Mouse (Mus musculus) gastrocnemius, postnatal 14 days (tissue): ENCODE data around the gene Kifc5b. TPM values are rescaled to one million over a fixed set of nuclear protein-coding genes. Genes with fewer than 3 reads are reported as not detected.
A peak's percentile ranks its signal among the peaks of the same experiment; 100 is the strongest.
"Not testable (repeated sequence)": the region's sequence is repeated elsewhere in the genome, so short reads cannot be mapped to it uniquely, and the experiment has no call there.

Source experiments
- DNase-seq: peaks from one replicate; pipeline ENCODE4 v3.0.0; 2021; ENCODE audit warnings: mixed read lengths
- intact Hi-C: fragments of 180-260 bp; cut with DNase I; formaldehyde crosslinking; loops from one replicate; pipeline ENCODE4 v1.15.1; 2025; ENCODE audit warnings: low total_unique reads
- microRNA-seq, 2 experiments: library from miRNA; unstranded; fragments of <30 nt; microRNA quantifications; one replicate each; pipeline ENCODE4 v1.2.0; 2021
- total RNA-seq, 2 experiments: library from RNA; stranded (reverse); gene quantifications; 2 replicates each; pipeline ENCODE4 v1.2.3; 2021

The Kifc5b gene
- total RNA-seq, 2 experiments from 2014 or later, result 1.00 to 1.0 TPM

GRCm38 (mm10) chr17:26961572-26962240 lies 44.8 kb downstream of the Kifc5b start:
- DNase-seq, result no peak
- intact Hi-C loops, result no loop called here

- DNase-seq, result no peak
- intact Hi-C loops, result no loop called here
Measured at GRCm38 (mm10) chr17:26966993-26967392, 50.1 kb downstream of the Kifc5b start.

GRCm38 (mm10) chr17:26967477-26967876 lies 50.6 kb downstream of the Kifc5b start:
- DNase-seq, result no peak
- intact Hi-C loops, result no loop called here

GRCm38 (mm10) chr17:26968200-26968611 lies 51.3 kb downstream of the Kifc5b start:
- DNase-seq, result no peak
- intact Hi-C loops, result no loop called here

- DNase-seq, result no peak
- intact Hi-C loops, result no loop called here
Measured at GRCm38 (mm10) chr17:26969257-26969656, 52.4 kb downstream of the Kifc5b start.

- intact Hi-C loops, result no loop called here
Measured at GRCm38 (mm10) chr17:26970221-26970620, 53.3 kb downstream of the Kifc5b start.

GRCm38 (mm10) chr17:26971247-26971905 lies 54.5 kb downstream of the Kifc5b start:
- DNase-seq, result no peak
- intact Hi-C loops, result no loop called here

More at GRCm38 (mm10) chr17:26970221-26970620, 53.3 kb downstream of the Kifc5b start:
- no peak for DNase-seq

GRCm38 (mm10) chr17:26972107-26972506 lies 55.2 kb downstream of the Kifc5b start:
- intact Hi-C loops, result no loop called here
- no peak for DNase-seq

GRCm38 (mm10) chr17:26972703-26973574 lies 56.0 kb downstream of the Kifc5b start, which contains the start of gene Zbtb9:
Gene Zbtb9 (plus strand): TSS chr17:26973167.
- intact Hi-C loops, result no loop called here
- peak; percentile 97 for DNase-seq

GRCm38 (mm10) chr17:26974547-26974946 lies 57.7 kb downstream of the Kifc5b start:
- no peak for DNase-seq
- intact Hi-C loops, result no loop called here

- no peak for DNase-seq
- intact Hi-C loops, result no loop called here
Measured at GRCm38 (mm10) chr17:26975415-26975814, 58.5 kb downstream of the Kifc5b start.

- intact Hi-C loops, result not testable (repeated sequence)
Measured at GRCm38 (mm10) chr17:26977354-26977753, 60.5 kb downstream of the Kifc5b start.

GRCm38 (mm10) chr17:26979426-26979825 lies 62.5 kb downstream of the Kifc5b start:
- intact Hi-C loops, result no loop called here
- no peak for DNase-seq

More at GRCm38 (mm10) chr17:26977354-26977753, 60.5 kb downstream of the Kifc5b start:
- DNase-seq, result not testable (repeated sequence)

- intact Hi-C loops, result no loop called here
- DNase-seq, result no peak
Measured at GRCm38 (mm10) chr17:26981050-26981449, 64.2 kb downstream of the Kifc5b start.

Small RNAs within 50 kb of the gene (microRNA-seq; reads per million reads assigned to microRNA genes)
- gene Gm27775, result 0 reads per million in 2 experiments
- 0 reads per million in 2 experiments for gene Mir3083
- gene Mir6968, result 0 to 1.3 reads per million in 2 experiments

Other genes with a start within 250 kb of the Kifc5b start
- 10 to 100 TPM; 14.1 to 20.1 TPM for gene Crebrf, start 201.4 kb upstream of the Kifc5b start, total RNA-seq
- gene Bnip1, start 136.0 kb upstream of the Kifc5b start, total RNA-seq, result 10 to 100 TPM; 18.7 to 22.5 TPM
- gene Nkx2-5, start 72.1 kb upstream of the Kifc5b start, total RNA-seq, result not detected
- gene Phf1, start 16.0 kb downstream of the Kifc5b start, total RNA-seq, result 1 to 10 TPM; 4.1 TPM
- 100 to 1,000 TPM in 1 of 2 experiments, 10 to 100 TPM in 1; 87.0 to 102 TPM for gene Cuta, start 22.5 kb downstream of the Kifc5b start, total RNA-seq
- gene Syngap1, start 24.2 kb downstream of the Kifc5b start, total RNA-seq, result 1 to 10 TPM; 5.8 to 6.1 TPM
- gene Zbtb9, start 56.1 kb downstream of the Kifc5b start, total RNA-seq, result 1 to 10 TPM; 1.6 to 2.6 TPM
- gene Bak1, start 111.9 kb downstream of the Kifc5b start, total RNA-seq, result 10 to 100 TPM; 24.7 to 27.9 TPM
- 1 to 10 TPM; 4.2 to 5.7 TPM for gene Itpr3, start 140.2 kb downstream of the Kifc5b start, total RNA-seq
- gene Uqcc2, start 216.8 kb downstream of the Kifc5b start, total RNA-seq, result 100 to 1,000 TPM; 342 TPM